Mouse (Mus musculus): ENCODE data around the gene Scn7a. TPM values are rescaled to one million over a fixed set of nuclear protein-coding genes. Genes with fewer than 3 reads are reported as not detected.

The Scn7a gene
- under 1 TPM in 1 of 2 experiments, not detected in 1; 0.02 TPM for polyA plus RNA-seq (2012; fragmentation: generic; extraction: Trizol)

GRCm38 (mm10) chr2:66784765-66785164 lies at the start of gene Scn7a:
Gene Scn7a (minus strand): TSS chr2:66784914.

GRCm38 (mm10) chr2:66634580-66635359 lies 149.9 kb downstream of the Scn7a start, which contains the start of gene Scn9a:
Gene Scn9a (minus strand): TSS chr2:66634962.

Other genes with a start within 250 kb of the Scn7a start
- not detected for gene Scn9a, start 150.0 kb downstream of the Scn7a start, polyA plus RNA-seq (2012; fragmentation: generic; extraction: Trizol)

Measured in C3H10T1/2 (cell line).